Mouse (Mus musculus) stomach, postnatal 0 days (tissue): ENCODE measurements around the gene Ell3.
"Not testable (repeated sequence)": the region's sequence is repeated elsewhere in the genome, so short reads cannot be mapped to it uniquely, and the experiment has no call there.

ENCODE experiments used
- CTCF ChIP-seq: IDR thresholded peaks from 2 replicates; pipeline ENCODE4 v1.5.1; 2016; ENCODE audit warnings: antibody characterized with exemption, low read depth, mild to moderate bottlenecking, moderate library complexity
- EP300 ChIP-seq: optimal IDR thresholded peaks from 2 replicates; pipeline ENCODE3; 2016; ENCODE audit warnings: antibody characterized with exemption

GRCm38 (mm10) chr2:121484403-121484802, 40.3 kb upstream of the Ell3 start:
- TF ChIP-seq CTCF, EP300: not testable (repeated sequence)
